Mouse (Mus musculus) embryo, embryonic 9.5 days (tissue): ENCODE results near the gene Pdk2.

ENCODE experiments used
- DNase-seq: peaks from one replicate; pipeline ENCODE4 v3.0.0-alpha.2; 2017; ENCODE audit errors: extremely low spot score

The Pdk2 gene

DNA sequence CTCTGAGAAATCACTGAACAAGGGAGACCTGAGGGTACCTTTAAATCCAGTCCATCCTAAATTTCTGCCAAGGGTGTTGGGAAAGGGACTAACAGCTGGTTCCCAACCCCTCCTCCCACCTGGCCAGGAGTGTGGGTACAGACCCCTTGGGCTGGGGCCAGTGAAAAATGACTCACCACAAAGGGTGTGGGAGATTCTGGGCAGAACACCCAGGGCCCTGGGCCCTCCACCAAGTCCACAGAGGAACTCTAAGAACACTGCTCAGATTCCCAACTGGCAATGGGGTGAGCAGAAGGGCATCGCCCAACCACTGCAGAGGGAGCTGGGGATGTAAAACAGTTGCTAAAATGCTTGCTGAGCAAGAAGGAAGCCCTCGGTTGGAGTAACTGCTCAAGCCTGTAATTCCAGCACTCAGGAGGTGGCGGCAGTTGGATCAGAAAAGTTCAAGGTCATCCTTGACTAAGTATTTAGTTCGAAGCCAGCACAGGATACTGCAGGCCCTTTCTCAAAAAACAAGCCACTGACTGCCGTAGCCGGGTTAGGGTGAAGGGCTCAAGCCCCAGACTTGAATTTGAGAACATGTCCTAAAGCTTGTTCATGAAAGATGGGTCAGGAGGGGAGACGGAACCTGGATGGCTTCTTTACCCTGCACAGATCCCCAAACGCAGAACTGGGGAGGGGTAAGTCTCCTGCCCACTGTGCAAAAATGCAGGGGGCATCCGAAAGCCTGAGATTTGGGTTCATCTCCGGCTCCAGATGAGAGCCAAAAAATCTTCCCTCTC is 52.2 kb downstream of the Pdk2 start:
- DNase-seq, result no peak

DNA sequence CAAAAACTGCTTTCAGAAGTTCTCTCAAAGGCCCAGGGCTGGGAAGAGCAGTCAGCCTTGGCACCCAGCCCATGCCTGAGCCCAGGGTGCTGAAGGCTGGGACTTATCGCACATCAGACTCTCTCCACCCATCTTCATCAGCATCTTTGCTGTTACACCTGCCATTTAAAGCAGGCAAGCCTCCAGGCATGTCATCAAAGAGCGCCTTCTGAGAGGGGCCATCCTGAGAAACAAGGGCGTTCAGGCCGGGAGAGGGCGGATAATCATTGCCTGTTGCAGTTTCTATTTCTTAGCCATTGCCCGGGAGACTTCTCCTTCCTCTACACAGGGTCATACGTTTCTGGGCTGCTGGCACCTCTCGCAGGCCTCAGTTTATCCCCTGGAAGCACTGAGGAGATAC is 53.3 kb downstream of the Pdk2 start:
- no peak for DNase-seq

DNA sequence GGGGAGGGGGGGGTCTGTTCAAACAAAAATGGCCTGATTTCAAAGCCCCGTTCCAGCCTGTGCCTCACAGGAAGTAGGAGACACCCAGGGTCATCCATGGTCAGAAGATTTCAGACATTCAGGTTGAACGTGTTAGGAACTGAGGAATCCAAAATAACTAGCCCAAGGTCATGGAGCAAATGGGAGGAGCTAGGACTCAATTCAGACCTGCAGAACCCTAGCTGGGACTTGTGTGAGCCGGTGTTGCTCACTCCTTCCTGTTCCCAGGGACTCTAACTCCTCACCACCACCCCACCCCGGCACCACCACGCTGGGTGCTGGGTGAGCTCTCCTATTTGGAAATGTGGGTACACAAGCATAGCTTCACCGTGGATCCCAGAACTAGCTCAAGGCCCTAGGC is 53.8 kb downstream of the Pdk2 start:
- no peak for DNase-seq

DNA sequence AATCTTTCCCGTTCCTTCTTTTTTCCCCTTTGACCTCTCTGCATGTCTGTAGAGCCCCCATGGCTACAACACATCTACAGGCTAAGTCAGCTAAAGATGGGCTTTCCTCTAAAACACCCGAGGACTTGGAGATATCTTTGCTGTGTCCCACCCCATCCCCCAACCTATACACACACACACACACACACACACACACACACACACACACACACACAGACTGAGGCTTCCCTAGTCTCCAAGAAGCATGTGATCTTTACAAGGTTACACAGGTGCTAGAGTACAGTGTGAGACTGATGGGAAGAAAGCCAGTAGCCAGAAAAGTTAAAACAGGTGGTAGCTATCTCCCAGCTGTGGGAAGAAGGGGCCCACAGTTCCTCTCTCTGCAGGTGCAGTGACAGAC is 54.7 kb downstream of the Pdk2 start:
- no peak for DNase-seq

DNA sequence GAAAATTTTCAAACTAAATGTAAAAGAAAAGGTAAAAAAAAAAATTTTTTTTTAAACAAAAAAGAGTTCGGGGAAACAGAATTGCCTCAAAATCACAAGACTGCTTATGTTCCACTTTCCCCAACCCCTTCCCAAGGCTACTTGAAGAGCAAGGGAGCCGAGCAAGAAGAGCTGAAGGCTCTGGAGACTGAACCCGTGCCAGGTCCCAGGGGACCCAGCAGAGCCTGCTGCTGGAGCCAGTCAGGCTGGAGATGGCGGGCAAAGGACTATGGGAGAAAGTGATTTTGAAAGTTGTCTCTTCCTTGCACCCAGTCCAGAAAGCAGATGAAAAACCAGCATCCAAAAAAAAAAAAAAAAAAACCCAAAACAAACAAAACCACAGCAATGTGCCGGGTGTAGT is 55.3 kb downstream of the Pdk2 start:
- no peak for DNase-seq

DNA sequence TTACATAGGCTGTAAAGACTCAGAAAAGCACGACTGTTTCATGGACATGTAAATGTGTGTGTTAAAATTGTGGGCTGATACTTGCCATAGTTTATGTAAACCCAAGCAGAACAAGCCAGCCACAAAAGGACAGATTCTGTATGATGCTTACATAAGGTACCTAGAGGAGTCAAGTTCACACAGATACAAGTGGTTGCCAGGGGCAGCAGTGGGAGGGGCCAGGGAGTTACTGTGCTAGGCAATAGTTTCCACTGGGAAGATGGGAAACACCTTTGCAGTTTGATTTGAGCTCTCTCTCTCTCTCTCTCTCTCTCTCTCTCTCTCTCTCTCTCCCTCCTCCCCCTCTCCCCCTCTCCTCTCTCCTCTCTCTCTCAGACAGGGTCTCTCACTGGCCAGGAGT is 56.0 kb downstream of the Pdk2 start:
- no peak for DNase-seq

DNA sequence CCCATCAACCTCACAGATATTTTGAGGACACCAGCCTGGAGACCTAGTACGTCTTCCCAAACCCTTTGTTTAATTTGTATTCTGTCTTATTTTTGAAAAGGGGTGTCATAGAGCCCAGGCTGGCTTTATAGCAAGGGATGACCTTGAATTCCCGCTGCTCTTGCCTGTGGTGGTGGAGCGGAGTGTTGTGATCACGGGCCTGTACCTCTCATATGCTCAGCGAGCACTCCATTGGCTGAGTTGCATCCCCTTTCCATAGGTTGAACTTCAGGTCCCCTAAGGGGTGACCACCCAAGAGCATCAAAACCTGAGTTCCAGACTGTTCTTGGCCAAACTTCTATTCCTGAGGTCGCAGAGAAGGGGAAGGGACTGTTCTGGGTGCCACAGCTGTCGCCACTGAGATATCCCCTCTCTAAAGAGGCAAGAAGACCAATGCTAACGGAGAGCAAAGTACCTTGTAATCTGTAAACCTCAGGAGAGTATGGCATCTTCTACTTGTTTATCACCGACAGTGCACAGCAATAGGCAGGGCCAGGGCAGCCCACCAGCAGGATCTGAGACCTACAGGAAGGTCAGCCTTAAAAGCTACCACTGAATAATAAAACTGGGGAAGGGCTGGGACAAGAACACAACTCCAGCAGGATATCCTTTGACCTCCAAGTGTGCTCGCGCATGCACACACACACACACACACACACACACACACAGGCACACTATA is 61.5 kb downstream of the Pdk2 start:
- no peak for DNase-seq

DNA sequence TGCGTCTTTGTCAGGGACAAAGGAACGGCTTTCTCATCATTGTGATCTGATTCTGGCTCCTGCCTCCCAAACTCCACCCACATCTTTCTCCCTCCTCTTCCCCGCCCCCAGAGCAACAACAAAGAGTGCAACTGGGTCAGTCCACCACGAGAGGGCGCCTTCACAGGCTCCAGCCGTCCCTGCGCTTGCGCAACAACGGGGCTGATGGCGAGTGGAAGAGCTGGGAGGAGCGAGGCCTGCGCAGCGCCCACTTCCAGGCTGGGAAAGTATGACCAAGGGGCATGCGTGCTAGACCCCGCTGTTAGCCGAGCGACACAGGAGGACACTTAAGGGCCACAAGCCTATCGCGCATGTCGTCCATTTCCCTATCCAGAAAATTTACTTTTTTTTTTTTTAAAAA is 62.2 kb downstream of the Pdk2 start:
- DNase-seq, result peak; percentile 98

DNA sequence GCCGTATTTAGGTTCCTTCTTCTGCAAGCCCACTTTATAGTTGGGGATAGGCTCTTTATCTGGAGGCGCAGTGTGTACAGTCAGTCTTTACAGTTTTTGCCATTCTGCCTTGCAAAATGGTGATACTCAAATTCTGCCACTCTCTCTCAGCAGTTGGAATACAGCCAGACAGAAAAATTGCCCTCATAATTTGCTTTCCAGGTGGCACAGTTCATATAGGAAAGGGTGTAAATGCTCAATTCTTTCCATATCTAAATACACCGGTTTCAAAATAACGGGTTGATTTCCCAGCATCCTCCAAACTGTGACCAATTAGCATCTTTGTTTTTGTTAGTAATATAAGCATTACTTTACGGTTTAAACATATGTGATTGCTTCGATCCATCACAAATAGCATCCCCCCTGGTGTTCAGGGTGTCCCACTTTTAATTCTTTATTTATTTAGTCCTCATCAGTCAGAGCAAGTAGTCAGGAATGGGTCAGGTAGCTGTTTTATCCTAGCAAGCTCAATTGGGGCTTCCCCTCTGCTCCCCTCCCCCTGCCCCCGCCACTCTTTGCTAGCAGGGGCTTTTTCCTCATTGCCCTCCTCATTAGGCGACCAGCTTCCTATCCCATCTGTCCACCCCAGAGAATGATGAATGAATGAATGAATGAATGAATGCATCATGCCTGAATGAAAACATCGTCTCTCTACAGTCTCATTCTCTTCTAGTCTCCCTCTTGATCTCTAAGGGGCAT is 62.8 kb downstream of the Pdk2 start:
- no peak for DNase-seq
